Mouse (Mus musculus) neural tube, embryonic 11.5 days (tissue): ENCODE measurements around the gene B4galnt2. TPM values are rescaled to one million over a fixed set of nuclear protein-coding genes. Genes with fewer than 3 reads are reported as not detected.

Source experiments
- ATAC-seq: fragments of 200-750 bp; cut with Nextera tagmentation; 2 replicates; pipeline ENCODE4 v1.8.0; 2017; ENCODE audit warnings: moderate number of reproducible peaks, mild to moderate bottlenecking, moderate TSS enrichment, moderate library complexity; ENCODE audit not compliant: insufficient read depth, low FRiP score, low TSS enrichment
- DNase-seq: peaks from one replicate; pipeline ENCODE4 v3.0.0-alpha.2; 2015; ENCODE audit warnings: low spot score
- H3K27ac ChIP-seq: fragments of 300-500 bp; sonication (generic); 2 replicates; pipeline ENCODE4 v1.5.1; 2014; ENCODE audit warnings: low read depth, mild to moderate bottlenecking, low read length
- H3K27me3 ChIP-seq: fragments of 300-500 bp; sonication (generic); 2 replicates; pipeline ENCODE4 v1.6.1; 2014; ENCODE audit warnings: mild to moderate bottlenecking, low read length, mixed read lengths; ENCODE audit not compliant: control insufficient read depth, insufficient read depth
- H3K36me3 ChIP-seq: fragments of 300-500 bp; sonication (generic); 2 replicates; pipeline ENCODE4 v1.6.1; 2014; ENCODE audit warnings: mild to moderate bottlenecking, low read length, moderate library complexity, mixed read lengths; ENCODE audit not compliant: control insufficient read depth, insufficient read depth
- H3K4me1 ChIP-seq: fragments of 300-500 bp; sonication (generic); 2 replicates; pipeline ENCODE4 v1.6.1; 2014; ENCODE audit warnings: low read length, mixed read lengths; ENCODE audit not compliant: control insufficient read depth, insufficient read depth
- H3K4me2 ChIP-seq: fragments of 300-500 bp; sonication (generic); 2 replicates; pipeline ENCODE4 v1.6.1; 2014; ENCODE audit warnings: low read depth, mild to moderate bottlenecking, moderate library complexity
- H3K4me3 ChIP-seq: fragments of 300-500 bp; sonication (generic); 2 replicates; pipeline ENCODE4 v1.5.1; 2014; ENCODE audit warnings: low read depth, low read length
- H3K9ac ChIP-seq: fragments of 300-500 bp; sonication (generic); 2 replicates; pipeline ENCODE4 v1.6.1; 2014; ENCODE audit warnings: mild to moderate bottlenecking, low read length
- H3K9me3 ChIP-seq: fragments of 300-500 bp; sonication (generic); 2 replicates; pipeline ENCODE4 v1.6.1; 2016; ENCODE audit warnings: low read length; ENCODE audit not compliant: control insufficient read depth
- WGBS: fragments of 180-500 bp; shearing (Covaris S2); extraction: QIAGEN DNeasy Blood & Tissue Kit; methylation state at CpG from one replicate; pipeline ENCODE4 v1.1.7; 2014; 5-methylcytosine and 5-hydroxymethylcytosine counted together
- polyA plus RNA-seq: library from polyadenylated mRNA; unstranded; fragments of >200 nt; fragmentation: Nextera tagmentation; extraction: Ambion mirVana; gene quantifications from 2 replicates; pipeline ENCODE4 v1.2.1, GENCODE M21; 2014

The B4galnt2 gene
- not detected in 2 replicates for polyA plus RNA-seq

- WGBS, result under 1% methylated on average over 35 of the region's 35 CpGs
- H3K4me1 ChIP-seq, result 0 out of 2 replicates have a peak, but pooled peaks cover 4% of the 10 kb centered on the region
- DNase-seq, result peak; percentile 35
Observed at GRCm38 (mm10) chr11:95914571-95914991, at the start of gene B4galnt2. Gene B4galnt2 (minus strand): TSS chr11:95914891.

GRCm38 (mm10) chr11:95963304-95963703 is 48.6 kb upstream of the B4galnt2 start:
- WGBS, result 73% methylated on average over 7 of the region's 7 CpGs
- Histone ChIP-seq H3K4me2 (no peak overlapping the region), H3K9me3 (no peaks in the 10 kb centered on the region), H3K9ac (no peak overlapping the region), H3K4me1 (no peaks in the 10 kb centered on the region), H3K27ac (no peak overlapping the region), H3K27me3 (no peaks in the 10 kb centered on the region), H3K4me3 (no peak overlapping the region), H3K36me3 (peaks cover 40% of the 10 kb centered on the region)
- DNase-seq (no peak), ATAC-seq (no peak)

More at GRCm38 (mm10) chr11:95914571-95914991, at the start of gene B4galnt2:
- Histone ChIP-seq H3K9ac (no peak within 1 kb of the TSS), H3K27me3 (peaks cover 55% of the 10 kb centered on the region), H3K9me3 (no peaks in the 10 kb centered on the region), H3K27ac (no peak within 1 kb of the TSS), H3K36me3 (no peaks in the 10 kb centered on the region), H3K4me3 (peak within 1 kb of the TSS; percentile 14; the same call in 1 of the 2 replicates), H3K4me2 (peak within 1 kb of the TSS; percentile 24)
- ATAC-seq, result no peak

- Histone ChIP-seq H3K4me1 (no peaks in the 10 kb centered on the region), H3K9ac (no peak overlapping the region), H3K27me3 (no peaks in the 10 kb centered on the region), H3K36me3 (peaks cover 11% of the 10 kb centered on the region), H3K9me3 (no peaks in the 10 kb centered on the region), H3K4me3 (no peak overlapping the region), H3K4me2 (no peak overlapping the region), H3K27ac (no peak overlapping the region)
- ATAC-seq, result no peak
- no peak for DNase-seq
- WGBS, result 71% methylated on average over 6 of the region's 6 CpGs
Observed at GRCm38 (mm10) chr11:95959152-95959551, 44.5 kb upstream of the B4galnt2 start.

DNA sequence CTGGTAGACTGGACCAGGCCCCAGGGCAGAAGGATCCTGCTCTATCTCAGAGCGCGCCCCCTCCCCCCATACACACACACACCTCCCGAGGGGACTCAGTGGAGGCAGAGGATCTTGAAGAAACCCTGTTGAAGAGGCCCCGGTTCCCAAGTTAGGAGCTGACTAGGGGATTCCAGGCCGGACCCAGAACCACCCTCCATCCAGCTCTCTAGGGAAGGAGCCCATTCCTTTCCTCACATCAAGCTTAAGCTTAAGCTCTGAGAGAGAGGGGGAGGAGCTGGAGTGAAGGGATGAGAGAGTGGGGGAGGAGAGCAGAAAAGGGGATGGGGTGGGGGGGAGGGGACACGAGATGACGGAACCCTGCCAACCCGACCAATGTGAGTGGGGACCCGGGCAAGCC is 43.6 kb upstream of the B4galnt2 start:
- DNase-seq (no peak), ATAC-seq (no peak)
- peaks cover 8% of the 10 kb centered on the region for H3K36me3 ChIP-seq
- H3K9me3 ChIP-seq, result no peaks in the 10 kb centered on the region
- no peak overlapping the region for H3K9ac ChIP-seq
- no peaks in the 10 kb centered on the region for H3K4me1 ChIP-seq
- H3K27ac ChIP-seq, result no peak overlapping the region
- H3K4me3 ChIP-seq, result no peak overlapping the region
- no peak overlapping the region for H3K4me2 ChIP-seq
- WGBS, result 68% methylated on average over 9 of the region's 9 CpGs
- H3K27me3 ChIP-seq, result no peaks in the 10 kb centered on the region

DNA sequence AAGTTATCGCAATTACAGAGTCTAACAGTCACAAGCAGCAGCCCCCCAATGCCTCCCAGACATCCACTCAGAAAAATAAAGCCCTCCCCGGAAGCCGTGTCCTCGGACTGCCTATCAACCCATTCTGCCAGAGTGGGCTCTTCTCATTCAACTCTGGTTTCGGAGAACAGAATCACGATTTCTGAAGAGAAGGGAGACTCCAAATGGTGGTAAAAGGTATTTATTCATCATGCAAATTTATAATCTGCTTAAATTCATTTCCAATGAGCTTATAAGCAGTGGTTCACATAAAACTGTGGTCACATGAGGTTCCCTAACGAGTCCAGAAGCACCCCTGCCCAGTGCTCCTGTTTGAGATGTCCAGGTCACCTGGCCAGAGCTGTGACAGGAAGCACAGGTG is 42.7 kb upstream of the B4galnt2 start:
- Histone ChIP-seq H3K36me3 (peaks cover 5% of the 10 kb centered on the region; the same call in 1 of the 2 replicates), H3K4me2 (no peak overlapping the region), H3K27ac (no peak overlapping the region), H3K9ac (no peak overlapping the region), H3K4me1 (no peaks in the 10 kb centered on the region), H3K9me3 (no peaks in the 10 kb centered on the region), H3K27me3 (no peaks in the 10 kb centered on the region), H3K4me3 (no peak overlapping the region)
- DNase-seq, result peak; percentile 8
- ATAC-seq, result no peak
- WGBS, result 81% methylated on average over 7 of the region's 7 CpGs

DNA sequence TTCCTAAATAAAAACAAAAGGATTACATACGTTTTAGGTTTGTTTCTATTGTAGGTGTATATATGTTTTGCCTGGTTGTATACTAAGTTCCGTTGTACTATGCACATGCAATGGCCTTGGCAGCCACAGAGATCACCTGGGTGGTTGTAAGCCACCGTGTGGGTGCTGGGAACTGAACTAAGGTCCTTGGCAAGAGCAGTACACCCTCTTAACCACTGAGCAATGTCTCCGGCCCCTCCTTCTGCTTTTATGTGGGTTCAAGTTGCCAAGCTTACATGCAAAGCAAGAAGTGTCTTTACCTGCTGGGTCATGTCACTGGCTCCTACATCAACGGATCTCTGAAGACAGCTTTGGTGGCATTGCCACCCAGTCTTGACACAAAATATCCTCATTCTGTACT is 38.6 kb upstream of the B4galnt2 start:
- H3K4me1 ChIP-seq, result no peaks in the 10 kb centered on the region
- H3K9ac ChIP-seq, result no peak overlapping the region
- H3K36me3 ChIP-seq, result no peaks in the 10 kb centered on the region
- H3K4me3 ChIP-seq, result no peak overlapping the region
- 88% methylated on average over 5 of the region's 5 CpGs for WGBS
- no peaks in the 10 kb centered on the region for H3K27me3 ChIP-seq
- no peak overlapping the region for H3K27ac ChIP-seq
- no peaks in the 10 kb centered on the region for H3K9me3 ChIP-seq
- DNase-seq (no peak), ATAC-seq (no peak)
- no peak overlapping the region for H3K4me2 ChIP-seq

DNA sequence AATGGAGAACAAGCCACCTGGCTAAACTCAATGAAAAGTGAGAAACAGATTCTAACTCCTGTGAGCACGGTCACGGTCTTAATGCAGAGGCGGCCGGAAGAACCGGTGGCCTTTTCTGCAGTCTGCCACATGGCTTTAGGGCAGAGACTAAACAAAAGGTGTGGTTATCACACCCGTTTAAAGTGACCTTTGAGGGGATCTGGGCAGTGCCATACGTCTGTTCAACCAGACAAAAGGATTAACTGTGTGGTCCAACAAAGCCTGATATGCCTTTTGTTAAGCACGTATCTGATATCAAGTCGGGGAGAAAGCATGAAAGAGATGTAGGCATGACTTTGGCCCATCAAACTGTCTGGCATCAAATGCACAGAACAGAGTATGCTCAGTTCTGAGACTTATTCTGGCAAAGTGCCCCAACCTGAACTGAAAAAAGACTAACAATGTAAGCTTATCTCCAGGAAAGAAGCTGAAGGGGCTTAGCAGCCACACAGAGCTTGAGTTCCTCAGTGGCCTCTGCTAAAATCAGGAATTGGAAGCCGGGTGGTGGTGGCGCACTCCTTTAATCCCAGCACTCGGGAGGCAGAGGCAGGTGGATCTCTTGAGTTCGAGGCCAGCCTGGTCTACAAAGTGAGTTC is 31.3 kb upstream of the B4galnt2 start:
- no peak overlapping the region for H3K27ac ChIP-seq
- WGBS, result 69% methylated on average over 13 of the region's 13 CpGs
- H3K36me3 ChIP-seq, result no peaks in the 10 kb centered on the region
- H3K9ac ChIP-seq, result no peak overlapping the region
- H3K9me3 ChIP-seq, result no peaks in the 10 kb centered on the region
- H3K4me2 ChIP-seq, result no peak overlapping the region
- no peak for ATAC-seq
- no peak for DNase-seq
- no peak overlapping the region for H3K4me3 ChIP-seq
- no peaks in the 10 kb centered on the region for H3K4me1 ChIP-seq
- no peaks in the 10 kb centered on the region for H3K27me3 ChIP-seq

- DNase-seq, result peak; percentile 39
- WGBS, result 37% methylated on average over 11 of the region's 11 CpGs
- no peak for ATAC-seq
Observed at GRCm38 (mm10) chr11:95939828-95940507, 25.3 kb upstream of the B4galnt2 start.

GRCm38 (mm10) chr11:95936409-95936808 is 21.7 kb upstream of the B4galnt2 start:
- DNase-seq, result no peak
- Histone ChIP-seq H3K9ac (no peak overlapping the region), H3K9me3 (no peaks in the 10 kb centered on the region), H3K4me1 (no peaks in the 10 kb centered on the region), H3K27ac (no peak overlapping the region), H3K27me3 (no peaks in the 10 kb centered on the region), H3K4me2 (no peak overlapping the region), H3K36me3 (no peaks in the 10 kb centered on the region), H3K4me3 (no peak overlapping the region)
- no peak for ATAC-seq
- WGBS, result 85% methylated on average over 6 of the region's 6 CpGs

More at GRCm38 (mm10) chr11:95939828-95940507, 25.3 kb upstream of the B4galnt2 start:
- Histone ChIP-seq H3K36me3 (no peaks in the 10 kb centered on the region), H3K4me1 (no peaks in the 10 kb centered on the region), H3K4me3 (no peak overlapping the region), H3K27ac (no peak overlapping the region), H3K9ac (no peak overlapping the region), H3K4me2 (no peak overlapping the region), H3K9me3 (no peaks in the 10 kb centered on the region), H3K27me3 (no peaks in the 10 kb centered on the region)
